Mouse (Mus musculus): ENCODE measurements around the gene Cdca7l.

The Cdca7l gene

GRCm38 (mm10) chr12:117803989-117804388 is at the start of gene Cdca7l:
TSS of gene Cdca7l (plus strand) at chr12:117804289.
- WGBS, result 86% methylated on average over 1 of the region's 6 CpGs

GRCm38 (mm10) chr12:117756010-117756409 is 48.1 kb upstream of the Cdca7l start:
- WGBS, result 50% methylated on average over 7 of the region's 7 CpGs

GRCm38 (mm10) chr12:117760373-117760772 is 43.7 kb upstream of the Cdca7l start:
- WGBS, result 28% methylated on average over 5 of the region's 5 CpGs

GRCm38 (mm10) chr12:117761698-117762097 is 42.4 kb upstream of the Cdca7l start:
- WGBS, result 13% methylated on average over 1 of the region's 1 CpGs

GRCm38 (mm10) chr12:117763247-117763646 is 40.8 kb upstream of the Cdca7l start:
- WGBS, result 68% methylated on average over 3 of the region's 3 CpGs

- 9% methylated on average over 7 of the region's 7 CpGs for WGBS
Observed at GRCm38 (mm10) chr12:117764839-117765238, 39.2 kb upstream of the Cdca7l start.

GRCm38 (mm10) chr12:117769113-117769512 is 35.0 kb upstream of the Cdca7l start:
- WGBS, result 3% methylated on average over 5 of the region's 5 CpGs

- WGBS, result 71% methylated on average over 2 of the region's 2 CpGs
Observed at GRCm38 (mm10) chr12:117770211-117770610, 33.9 kb upstream of the Cdca7l start.

- WGBS, result 93% methylated on average over 4 of the region's 4 CpGs
Observed at GRCm38 (mm10) chr12:117771156-117771555, 32.9 kb upstream of the Cdca7l start.

- WGBS, result 3% methylated on average over 2 of the region's 2 CpGs
Observed at GRCm38 (mm10) chr12:117772638-117773037, 31.5 kb upstream of the Cdca7l start.

- WGBS, result 70% methylated on average over 5 of the region's 5 CpGs
Observed at GRCm38 (mm10) chr12:117776841-117777240, 27.2 kb upstream of the Cdca7l start.

- WGBS, result 40% methylated on average over 2 of the region's 2 CpGs
Observed at GRCm38 (mm10) chr12:117781360-117781759, 22.7 kb upstream of the Cdca7l start.

GRCm38 (mm10) chr12:117783426-117783825 is 20.7 kb upstream of the Cdca7l start:
- 68% methylated on average over 1 of the region's 1 CpGs for WGBS

- 34% methylated on average over 6 of the region's 6 CpGs for WGBS
Observed at GRCm38 (mm10) chr12:117786621-117787020, 17.5 kb upstream of the Cdca7l start.

GRCm38 (mm10) chr12:117788513-117789011 is 15.5 kb upstream of the Cdca7l start:
- 43% methylated on average over 24 of the region's 24 CpGs for WGBS

- 67% methylated on average over 7 of the region's 7 CpGs for WGBS
Observed at GRCm38 (mm10) chr12:117789017-117789416, 15.1 kb upstream of the Cdca7l start.

GRCm38 (mm10) chr12:117795303-117795702 is 8.8 kb upstream of the Cdca7l start:
- WGBS, result 65% methylated on average over 4 of the region's 4 CpGs

- WGBS, result 56% methylated on average over 4 of the region's 4 CpGs
Observed at GRCm38 (mm10) chr12:117805576-117805975, 1.5 kb downstream of the Cdca7l start.

GRCm38 (mm10) chr12:117806007-117806451 is 1.9 kb downstream of the Cdca7l start:
- 17% methylated on average over 12 of the region's 12 CpGs for WGBS

GRCm38 (mm10) chr12:117806470-117806869 is 2.4 kb downstream of the Cdca7l start:
- 27% methylated on average over 4 of the region's 4 CpGs for WGBS

- 29% methylated on average over 12 of the region's 12 CpGs for WGBS
Observed at GRCm38 (mm10) chr12:117807637-117808036, 3.5 kb downstream of the Cdca7l start.

- 41% methylated on average over 17 of the region's 17 CpGs for WGBS
Observed at GRCm38 (mm10) chr12:117808355-117809326, 4.6 kb downstream of the Cdca7l start.
